Mouse (Mus musculus): Measurements from ENCODE around the gene Frmd4b.
A peak's percentile ranks its signal among the peaks of the same experiment; 100 is the strongest.
"Not testable (repeated sequence)": the region's sequence is repeated elsewhere in the genome, so short reads cannot be mapped to it uniquely, and the experiment has no call there.

Frmd4b gene

DNA sequence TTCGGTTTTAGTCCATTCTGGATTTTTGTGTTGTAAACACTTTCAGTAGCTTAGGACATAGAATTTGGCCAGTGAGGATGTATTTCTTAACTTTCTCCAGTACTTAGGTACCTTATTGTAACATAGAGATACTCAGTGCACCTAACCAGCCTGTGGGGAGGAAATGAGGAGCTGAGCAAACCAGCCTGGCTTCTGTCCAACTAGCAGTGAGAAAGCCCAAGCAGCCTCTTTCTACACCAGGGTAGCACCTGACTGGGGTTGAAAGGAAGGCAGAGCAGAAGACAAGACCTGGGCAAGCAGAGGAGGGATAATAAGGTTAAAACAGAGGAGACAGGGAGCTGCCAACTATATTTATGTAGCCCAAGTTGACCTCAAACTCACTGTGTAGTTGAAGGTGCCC is 333.7 kb downstream of the Frmd4b start:
- DNase-seq: no peak

DNA sequence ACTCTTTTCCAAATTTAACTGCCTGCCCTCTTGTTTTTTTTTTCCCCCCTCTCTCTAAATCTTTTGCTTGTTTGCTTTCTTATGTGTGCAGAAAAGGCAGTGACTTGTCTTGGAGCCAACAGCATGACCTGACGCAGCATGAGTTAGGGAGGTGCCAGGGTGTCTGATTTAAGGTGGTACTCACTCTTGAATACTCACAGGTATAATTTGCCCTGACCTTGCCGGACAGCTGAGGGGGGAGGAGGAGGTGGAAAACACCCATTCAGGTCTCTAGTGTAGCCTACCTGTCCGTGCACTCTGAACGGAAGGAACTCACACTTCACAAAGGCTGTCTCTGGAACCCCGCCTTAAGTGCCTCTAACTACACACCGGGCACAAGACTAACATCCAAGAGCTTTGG is 338.5 kb downstream of the Frmd4b start:
- no peak for DNase-seq

DNA sequence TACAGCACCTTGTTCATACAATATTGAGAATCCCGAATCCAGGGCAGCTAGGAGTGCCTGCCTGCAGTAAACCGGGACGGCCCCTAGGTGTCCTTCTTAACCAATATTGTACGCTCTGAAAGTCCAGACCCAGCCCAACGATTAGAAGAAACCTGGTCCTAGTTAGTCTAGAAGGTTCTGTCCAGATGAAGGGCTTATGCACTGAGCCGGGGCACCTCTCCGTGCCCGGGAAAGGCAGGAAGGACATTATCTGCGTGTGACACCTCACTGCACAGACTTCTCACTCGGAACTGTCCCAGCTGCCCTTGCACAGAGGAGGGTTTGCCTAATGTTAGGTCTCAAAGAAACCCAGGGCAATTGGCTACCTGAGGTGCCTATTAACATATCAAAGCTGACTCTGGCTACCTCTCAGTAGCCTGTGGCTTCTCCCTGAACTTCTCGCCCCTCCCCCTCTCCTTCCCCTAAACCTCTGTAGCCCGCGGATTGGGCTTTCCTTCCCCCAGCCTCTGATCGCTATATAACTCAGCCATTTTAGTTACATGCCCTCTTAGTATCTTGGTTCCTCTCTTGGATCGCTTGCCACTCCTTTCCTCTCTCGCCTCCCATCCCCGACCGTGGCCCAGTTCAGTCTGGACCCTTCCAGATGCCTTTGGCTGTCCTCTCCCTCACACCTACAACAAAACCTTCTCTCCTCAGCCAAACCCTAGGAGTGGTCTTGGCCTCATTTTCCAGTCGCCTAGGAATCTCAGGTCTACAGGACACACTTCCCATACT is 339.1 kb downstream of the Frmd4b start:
- DNase-seq: peak; percentile 79

DNA sequence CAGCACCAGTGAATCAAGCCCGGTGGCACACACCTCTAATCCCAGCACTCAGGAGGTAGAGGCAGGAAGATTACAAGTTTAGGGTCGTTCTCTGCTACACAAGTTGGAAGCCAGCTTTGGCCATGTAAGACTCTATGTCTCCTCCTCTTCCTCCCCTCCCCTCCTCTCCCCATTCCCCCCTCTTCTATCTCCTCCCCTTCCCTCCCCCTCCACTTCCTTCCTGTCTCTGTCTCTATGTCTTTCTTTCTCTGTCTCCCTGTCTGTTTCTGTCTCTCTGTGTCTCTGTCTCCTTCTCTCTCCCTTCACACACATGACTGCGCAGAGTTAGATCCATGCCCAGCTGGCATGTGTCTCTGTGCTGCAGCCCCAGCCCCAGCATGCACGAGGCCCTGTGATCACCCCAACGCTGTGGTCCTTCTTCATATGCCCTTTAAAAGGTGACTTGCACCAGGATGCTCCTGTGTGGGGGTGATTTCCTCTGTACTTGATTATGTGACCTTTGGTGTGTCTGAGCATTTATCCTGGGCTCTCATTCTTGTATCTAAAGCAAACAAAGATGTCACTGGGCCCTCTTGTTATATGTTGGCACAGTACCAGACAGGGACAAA is 340.3 kb downstream of the Frmd4b start:
- DNase-seq: peak; percentile 33

DNA sequence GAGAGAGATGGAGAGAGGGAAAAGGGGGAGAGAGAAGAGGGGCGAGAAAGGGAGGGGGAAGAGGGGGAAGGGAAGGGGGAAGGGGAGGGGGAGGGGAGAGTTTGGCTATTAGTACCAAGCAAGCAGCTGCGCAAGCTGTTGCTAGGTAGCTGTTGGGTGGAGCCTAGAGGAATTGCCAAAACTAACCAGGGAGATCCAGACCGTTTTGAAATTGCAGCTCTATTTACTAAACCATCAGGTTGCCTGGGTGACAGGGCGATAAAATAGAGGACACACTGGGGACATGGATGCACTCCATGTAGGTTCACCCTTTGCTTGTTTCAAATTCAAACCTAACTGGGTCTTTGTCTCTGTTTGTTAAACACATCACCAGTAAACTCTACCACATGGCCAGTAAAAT is 341.0 kb downstream of the Frmd4b start:
- DNase-seq: no peak

DNA sequence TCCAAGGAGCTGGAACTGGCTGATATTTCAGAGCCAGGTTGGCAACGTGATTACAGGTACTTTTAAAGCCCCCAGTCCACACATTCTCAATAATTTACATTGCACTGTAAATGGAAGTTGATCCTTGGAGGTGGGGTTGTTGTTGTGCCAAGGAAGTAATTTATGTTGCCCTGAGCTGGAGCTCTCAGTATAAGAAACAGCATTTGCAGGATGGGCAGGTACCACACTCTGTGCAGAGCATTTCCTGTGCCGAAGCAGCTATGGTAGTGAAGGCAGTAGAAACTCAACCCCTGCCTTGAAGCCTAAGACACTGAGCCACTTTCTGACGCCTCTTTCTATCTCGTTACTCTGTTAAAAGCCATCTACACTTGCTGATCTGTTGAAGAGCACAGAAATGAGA is 341.6 kb downstream of the Frmd4b start:
- peak; percentile 30 for DNase-seq

DNA sequence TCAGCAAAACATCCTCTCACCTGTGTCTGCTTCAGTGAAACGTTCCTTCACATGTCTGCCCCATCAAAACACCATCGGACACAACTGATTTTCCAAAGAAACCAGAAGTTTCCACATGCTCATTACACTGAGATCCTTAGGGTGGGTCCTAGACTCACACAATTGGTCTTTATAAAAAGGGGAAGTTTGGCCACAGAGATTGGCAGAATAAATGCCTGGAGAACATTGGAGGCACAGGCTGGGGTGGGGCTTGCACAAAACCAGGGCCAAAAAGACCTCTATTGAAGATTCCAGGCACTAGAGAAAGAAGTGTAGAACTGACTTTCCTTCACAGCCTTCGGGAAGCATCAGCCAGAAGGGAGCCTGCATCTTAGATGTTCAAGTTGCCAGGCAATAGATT is 343.6 kb downstream of the Frmd4b start:
- no peak for DNase-seq

DNA sequence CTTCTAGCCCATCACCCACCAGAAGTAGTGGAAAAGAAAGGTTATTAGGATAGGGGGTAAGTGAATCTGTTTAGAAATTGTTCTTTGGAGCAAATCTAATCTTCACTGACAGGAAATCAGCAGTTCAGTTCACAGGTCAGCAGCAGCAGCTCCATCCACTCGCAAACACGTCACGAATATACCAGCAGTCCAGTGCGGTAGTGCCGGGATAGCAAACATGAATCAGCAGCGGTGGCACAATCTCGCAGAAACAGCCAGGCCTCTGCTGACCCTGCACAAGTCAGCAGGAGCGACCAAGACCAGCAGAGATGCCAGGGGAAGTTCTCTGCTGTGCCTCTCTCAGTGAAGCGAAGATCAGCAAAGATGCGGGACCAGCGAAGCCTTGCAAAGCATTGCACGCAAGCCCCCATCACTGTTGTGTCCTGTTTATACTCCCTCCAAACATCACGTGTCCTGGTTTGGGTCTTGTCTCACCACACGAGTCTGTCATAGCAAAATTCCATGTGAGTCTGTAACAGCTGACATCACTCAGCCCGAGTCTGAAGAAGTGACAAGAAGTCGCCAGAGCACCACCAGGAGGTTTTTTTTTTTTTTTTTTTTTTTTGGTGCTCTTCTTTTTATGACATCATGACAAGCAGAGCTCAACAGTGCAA is 344.2 kb downstream of the Frmd4b start:
- DNase-seq: no peak

DNA sequence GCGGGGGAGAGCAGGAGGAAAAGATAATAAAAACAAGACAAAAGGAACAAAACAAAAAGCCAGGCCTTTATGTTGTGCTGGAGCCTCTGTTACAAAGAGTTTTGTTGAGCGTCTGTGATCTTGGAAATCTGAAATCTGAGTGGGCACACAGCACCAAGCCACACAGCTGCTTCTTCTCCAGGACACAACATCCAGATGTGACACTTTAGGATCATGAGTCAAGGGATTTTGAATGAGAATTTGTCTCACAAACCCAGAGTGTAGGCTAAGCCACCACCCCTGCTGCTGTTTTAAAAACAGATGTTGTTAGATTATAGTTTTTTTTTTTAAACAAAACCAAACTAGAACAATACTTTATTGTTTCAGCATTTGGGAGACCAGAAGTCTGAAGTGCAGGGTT is 345.0 kb downstream of the Frmd4b start:
- DNase-seq: no peak

DNA sequence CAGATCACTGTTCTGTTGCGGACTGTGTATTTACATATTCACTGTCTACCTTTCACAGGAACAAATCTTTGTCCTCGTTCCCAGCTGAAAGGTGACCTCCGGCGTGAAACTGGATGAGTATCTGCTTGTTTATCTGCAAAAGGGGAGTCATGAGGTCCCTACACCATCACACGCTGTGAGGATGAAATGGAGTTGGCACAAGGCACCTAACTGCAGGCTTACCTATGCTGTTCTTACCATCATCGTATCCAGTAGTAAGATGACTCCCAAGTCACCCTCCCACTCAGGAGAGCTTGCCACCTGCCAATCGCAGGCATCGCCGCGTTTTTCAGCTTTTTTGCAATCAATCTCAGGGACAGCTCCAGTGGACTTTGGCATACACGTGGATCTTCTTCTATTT is 347.7 kb downstream of the Frmd4b start:
- no peak for DNase-seq

DNA sequence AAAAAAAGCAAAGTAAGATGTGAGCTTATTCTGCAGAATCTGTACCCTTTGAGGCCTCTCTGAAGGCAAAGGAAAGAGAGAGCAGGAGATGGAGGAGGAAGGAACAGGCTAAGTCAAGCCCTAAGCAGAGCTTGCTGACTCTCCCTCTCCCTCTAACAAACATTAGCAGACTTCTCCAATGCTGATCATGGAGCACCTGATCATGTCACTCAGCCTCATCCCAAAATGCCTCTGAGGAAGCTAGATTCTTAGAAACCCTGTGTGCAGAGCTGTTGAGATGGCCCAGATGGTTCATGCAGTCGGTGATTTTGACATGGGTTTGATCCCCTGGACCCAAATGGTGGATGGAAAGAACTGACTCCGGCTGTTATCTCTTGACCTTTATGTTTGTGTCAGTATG is 350.2 kb downstream of the Frmd4b start:
- DNase-seq: no peak

DNA sequence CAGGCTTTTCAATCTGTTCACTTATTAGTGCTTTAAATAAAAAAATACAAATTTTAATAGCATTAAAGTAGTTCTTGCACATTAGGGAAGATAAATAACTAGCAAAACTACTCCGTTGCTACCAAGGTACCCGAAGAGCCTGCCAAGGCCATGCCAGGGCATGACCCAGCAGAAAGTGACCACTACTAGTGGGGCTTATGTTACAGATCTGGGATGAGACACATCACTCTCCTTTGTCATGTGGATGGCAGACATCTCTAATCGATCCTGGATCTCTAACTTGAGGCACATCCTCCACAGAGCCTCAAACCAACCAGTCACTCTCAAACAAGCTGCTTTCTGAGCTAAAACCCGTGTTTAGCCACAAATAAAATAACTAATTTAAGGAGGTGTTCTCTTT is 350.7 kb downstream of the Frmd4b start:
- DNase-seq: no peak

DNA sequence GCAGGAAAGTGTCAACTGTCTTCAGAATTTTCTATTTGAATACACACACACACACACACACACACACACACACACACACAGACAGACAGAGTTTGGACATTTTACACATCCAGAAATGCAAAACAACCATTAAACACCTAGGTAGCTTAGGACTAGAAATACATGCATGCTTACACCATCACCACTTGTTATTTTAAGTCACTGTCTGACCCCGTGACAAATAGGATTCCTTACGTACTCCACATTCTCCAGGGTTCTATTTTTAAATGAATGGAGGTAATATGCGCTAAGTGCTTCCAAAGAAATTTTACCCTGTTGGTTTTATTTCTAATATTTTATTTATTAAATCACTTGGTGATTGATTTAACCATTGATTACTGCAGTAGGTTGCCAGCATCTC is 351.6 kb downstream of the Frmd4b start:
- no peak for DNase-seq

DNA sequence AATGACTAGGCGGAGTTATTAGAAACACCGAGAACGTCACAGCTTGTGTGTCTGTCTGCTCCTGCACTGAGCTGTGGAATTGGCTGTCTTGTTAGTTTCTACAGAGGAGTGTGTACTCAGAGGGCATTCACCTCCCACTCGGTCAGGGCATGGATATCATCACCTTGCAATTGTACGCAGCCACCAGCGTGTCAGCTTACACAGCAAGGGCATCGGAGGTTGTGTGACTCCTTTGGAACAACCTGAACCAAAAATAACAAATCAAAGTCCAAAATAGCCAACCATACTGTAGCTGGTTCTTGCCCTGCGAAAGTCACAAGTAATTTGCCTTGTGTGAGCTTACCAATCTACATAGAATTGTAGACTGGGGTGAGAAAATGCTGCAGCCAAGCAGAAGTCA is 352.1 kb downstream of the Frmd4b start:
- no peak for DNase-seq

DNA sequence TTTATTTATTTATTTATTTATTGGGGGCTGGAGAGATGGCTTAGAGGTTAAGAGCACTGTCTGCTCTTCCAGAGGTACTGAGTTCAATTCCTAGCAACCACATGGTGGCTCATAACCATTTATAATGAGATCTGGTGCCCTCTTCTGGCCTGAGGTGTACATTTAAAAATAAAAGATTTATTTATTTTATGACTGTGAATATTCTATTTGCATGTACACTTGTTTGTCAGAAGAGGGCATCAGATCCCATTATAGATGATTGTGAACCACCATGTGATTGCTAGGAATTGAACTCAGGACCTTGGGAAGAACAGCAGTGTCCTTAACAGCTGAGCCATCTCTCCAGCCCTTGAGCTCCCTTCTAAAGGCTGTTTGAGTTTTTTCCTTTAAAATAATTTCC is 353.6 kb downstream of the Frmd4b start:
- DNase-seq: not testable (repeated sequence)

DNA sequence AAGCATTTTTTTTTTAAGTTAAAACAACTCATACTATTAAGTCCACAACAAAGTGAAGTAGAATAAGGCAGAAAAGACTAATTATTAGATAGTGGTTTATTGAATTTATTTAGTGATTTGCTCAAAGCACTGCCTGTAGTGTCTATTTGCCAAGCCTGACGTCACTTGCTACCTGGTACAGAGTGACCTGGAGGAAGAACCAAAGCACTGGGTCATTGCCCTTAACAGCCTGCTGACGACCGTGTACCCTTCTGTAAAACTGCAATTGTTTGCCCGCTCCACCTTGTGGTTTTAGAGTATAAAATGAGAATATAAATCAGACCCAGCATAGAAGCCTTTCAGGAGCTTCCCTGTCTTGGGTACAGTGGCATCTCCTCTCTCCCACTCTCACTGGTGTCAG is 355.1 kb downstream of the Frmd4b start:
- no peak for DNase-seq

DNA sequence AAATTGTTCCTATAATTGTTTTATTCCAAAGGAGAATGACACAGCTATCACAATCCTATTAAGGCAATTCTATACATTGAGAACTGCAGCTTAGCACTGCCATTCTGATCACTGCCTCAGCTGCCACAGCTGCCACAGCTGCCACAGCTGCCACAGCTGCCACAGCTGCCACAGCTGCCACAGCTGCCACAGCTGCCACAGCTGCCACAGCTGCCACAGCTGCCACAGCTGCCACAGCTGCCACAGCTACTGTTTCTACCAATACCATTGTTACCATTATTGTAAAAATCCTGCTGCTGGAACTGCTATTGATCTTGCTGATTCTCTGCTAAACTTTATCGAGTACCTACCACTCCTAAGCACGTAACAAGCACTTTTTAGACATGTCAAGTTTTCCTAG is 357.4 kb downstream of the Frmd4b start:
- DNase-seq: not testable (repeated sequence)

DNA sequence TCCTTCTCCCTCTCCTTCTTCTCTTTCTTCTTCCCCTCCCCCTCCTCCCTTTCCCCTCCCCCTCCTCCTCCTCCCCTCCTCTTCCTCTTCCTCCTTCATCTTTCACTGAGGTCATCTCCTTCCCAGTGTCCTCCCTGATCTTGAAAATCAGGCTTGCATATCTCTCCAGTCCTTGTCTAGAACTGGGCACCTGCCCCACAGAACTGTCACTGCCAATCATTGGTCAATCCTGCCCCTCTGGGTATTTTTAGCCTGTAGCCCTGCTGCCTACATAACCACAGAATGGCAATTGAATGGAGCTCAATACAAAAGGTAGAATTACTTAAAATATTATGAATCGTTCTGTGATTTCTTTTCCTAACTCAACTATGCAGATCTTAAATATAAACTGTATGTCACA is 358.9 kb downstream of the Frmd4b start:
- no peak for DNase-seq

DNA sequence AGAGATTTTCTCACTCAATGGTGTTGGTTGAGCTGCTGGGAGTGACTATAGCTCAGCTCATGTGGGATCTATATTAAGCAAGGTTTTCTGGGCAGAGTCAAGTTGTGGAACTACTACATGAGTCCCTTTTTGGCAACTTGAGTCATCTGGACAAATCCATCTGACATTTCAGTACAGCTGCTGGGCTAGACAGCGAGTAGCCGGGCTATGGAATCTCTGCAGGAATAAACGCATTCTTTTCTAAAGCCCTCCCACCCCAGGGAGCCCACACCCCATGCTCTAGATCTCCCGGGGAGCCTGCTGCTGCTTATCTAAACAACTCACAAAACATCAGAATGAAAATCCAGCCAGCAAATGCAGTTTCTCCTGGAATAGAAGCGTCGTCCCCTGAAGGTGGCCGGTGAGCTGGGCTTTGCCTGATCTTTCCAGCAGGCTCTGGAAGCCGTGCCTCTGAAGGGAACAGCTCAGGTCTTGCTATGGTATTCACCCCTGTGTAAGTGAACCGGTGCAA is 364.6 kb downstream of the Frmd4b start, which contains the start of gene Lmod3:
Gene Lmod3 (minus strand): TSS at position 49 of the 511 bp plus-strand sequence.
- DNase-seq: no peak

DNA sequence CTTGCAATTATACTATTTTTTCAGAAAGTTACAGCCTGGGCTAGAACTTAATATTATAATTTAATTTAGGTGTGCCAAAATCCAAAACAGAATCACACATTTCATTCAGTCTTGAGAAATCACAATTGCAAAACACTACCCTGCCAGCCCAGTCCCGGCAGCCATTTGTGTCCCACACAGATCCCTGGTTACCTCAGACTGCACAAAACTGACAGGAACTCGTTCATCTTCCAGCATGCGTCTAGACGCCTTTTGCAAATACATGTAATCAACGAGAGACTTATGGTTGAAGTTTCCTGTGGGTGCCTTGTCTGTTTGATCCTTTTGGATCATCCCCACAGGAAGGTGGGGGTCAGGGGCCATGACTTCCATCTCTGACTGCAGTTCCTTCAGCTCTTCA is 365.3 kb downstream of the Frmd4b start:
- DNase-seq: no peak

DNA sequence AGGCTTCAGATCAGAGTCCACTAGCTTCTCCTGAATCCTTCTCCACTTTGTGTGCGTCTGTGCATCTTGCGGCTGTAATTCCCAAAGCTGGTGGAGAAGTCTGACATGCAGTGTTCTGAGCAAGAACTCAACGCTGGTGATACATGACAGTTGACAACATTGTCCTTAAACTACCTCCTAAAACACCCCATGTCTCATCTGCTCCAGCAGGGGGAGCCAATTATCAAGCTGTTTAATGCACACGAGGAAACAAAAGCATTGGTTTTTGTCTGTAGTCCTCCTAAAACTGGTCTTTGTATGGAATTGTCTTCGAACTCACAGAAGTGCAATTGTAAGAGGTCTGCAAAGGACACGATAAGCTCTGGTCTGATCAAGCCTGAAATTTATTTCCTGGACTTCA is 366.4 kb downstream of the Frmd4b start:
- peak; percentile 65 for DNase-seq

DNA sequence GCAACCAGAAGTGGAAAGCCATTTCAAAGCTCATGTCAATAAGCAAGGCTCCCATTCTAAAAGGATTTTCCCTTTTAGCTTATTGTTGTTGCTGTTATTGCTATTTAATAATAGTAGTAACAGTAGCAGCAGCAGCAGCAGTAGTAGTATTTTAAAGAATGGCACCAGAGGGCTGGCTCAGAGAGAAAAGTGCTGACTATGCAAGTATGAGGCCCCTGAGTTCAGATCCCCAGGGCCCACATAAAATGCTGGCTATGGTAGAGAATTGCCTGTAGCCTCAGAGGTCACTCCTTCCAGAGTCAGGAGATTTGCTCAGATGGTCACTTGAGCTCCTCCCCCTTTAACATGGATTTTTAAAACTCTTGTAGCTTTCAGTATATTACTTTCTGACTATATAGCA is 372.1 kb downstream of the Frmd4b start:
- no peak for DNase-seq

DNA sequence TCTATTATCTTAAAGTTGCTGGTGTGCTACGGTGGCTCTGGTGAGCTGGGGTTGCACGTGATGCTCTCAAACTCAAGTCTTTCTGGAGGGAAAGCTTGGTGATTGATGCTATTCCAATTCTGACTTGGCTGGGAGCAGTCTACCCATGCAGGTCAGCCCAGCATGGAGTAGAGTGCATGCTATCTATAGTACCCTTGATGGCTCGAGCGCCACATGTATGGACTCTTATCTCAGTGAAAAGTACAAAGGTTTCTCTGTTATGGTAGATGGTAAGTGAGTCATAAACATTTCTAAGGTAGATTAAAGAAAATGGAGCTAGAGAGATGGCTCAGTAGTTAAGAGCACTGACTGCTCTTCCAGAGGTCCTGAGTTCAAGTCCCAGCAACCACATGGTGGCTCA is 374.8 kb downstream of the Frmd4b start:
- no peak for DNase-seq

DNA sequence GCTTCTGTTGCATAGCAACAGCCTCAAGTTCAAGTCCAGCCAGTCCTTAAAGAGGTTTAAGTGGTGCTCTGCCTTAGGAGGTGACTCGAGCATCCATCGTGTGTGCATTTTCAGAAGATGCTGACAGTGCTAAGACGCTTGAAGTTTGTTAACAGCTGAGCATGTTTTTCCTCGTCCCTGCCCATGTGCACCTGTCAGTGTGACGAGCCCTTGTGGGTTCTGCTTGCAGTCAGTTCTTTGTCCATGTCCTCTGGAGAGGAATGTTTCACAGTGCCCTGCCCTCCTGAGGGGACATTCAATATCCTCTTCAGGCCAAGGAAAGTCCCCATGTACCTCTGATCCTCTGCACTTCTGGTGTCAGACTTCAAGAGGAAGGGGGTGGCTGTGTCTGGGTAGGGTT is 377.2 kb downstream of the Frmd4b start:
- no peak for DNase-seq

All from thymus, postnatal 25 days (tissue).